Mouse (Mus musculus): ENCODE results near the gene Arhgap10. TPM values are rescaled to one million over a fixed set of nuclear protein-coding genes. Genes with fewer than 3 reads are reported as not detected.

Gene Arhgap10
- polyA plus RNA-seq, 1 experiment, result 0.32 TPM

- Histone ChIP-seq H3K4me3 (replicated peaks) (no peak overlapping the region), H3K36me3 (ENCODE audit: control insufficient read depth) (no peaks in the 10 kb centered on the region; the same call in 1 of the 2 replicates), H3K9me3 (ENCODE audit: control insufficient read depth, low read length) (no peaks in the 10 kb centered on the region), H3K27me3 (ENCODE audit: control insufficient read depth) (no peaks in the 10 kb centered on the region), H3K4me1 (ENCODE audit: control insufficient read depth) (no peaks in the 10 kb centered on the region)
- TF ChIP-seq TAL1 (IDR thresholded peaks at IDR 0.05; ENCODE audit: low read length), result no peak
- no peak for TF ChIP-seq GATA1 (IDR thresholded peaks at IDR 0.05; ENCODE audit: low read length)
Measured at GRCm38 (mm10) chr8:77360853-77361252, 156.9 kb downstream of the Arhgap10 start.

- no peaks in the 10 kb centered on the region for H3K27me3 ChIP-seq (ENCODE audit: control insufficient read depth)
- no peaks in the 10 kb centered on the region for H3K4me1 ChIP-seq (ENCODE audit: control insufficient read depth)
- TF ChIP-seq TAL1 (IDR thresholded peaks at IDR 0.05; ENCODE audit: low read length) (no peak), GATA1 (IDR thresholded peaks at IDR 0.05; ENCODE audit: low read length) (no peak)
- H3K9me3 ChIP-seq (ENCODE audit: control insufficient read depth, low read length), result no peaks in the 10 kb centered on the region
- H3K36me3 ChIP-seq (ENCODE audit: control insufficient read depth), result no peaks in the 10 kb centered on the region; the same call in 1 of the 2 replicates
- no peak overlapping the region for H3K4me3 ChIP-seq (replicated peaks)
Measured at GRCm38 (mm10) chr8:77360423-77360822, 157.3 kb downstream of the Arhgap10 start.

GRCm38 (mm10) chr8:77357126-77357525 is 160.6 kb downstream of the Arhgap10 start:
- Histone ChIP-seq H3K9me3 (ENCODE audit: control insufficient read depth, low read length) (no peaks in the 10 kb centered on the region), H3K4me3 (replicated peaks) (no peak overlapping the region), H3K4me1 (ENCODE audit: control insufficient read depth) (no peaks in the 10 kb centered on the region), H3K27me3 (ENCODE audit: control insufficient read depth) (no peaks in the 10 kb centered on the region), H3K36me3 (ENCODE audit: control insufficient read depth) (no peaks in the 10 kb centered on the region; the same call in 1 of the 2 replicates)
- TF ChIP-seq GATA1 (IDR thresholded peaks at IDR 0.05; ENCODE audit: low read length) (no peak), TAL1 (IDR thresholded peaks at IDR 0.05; ENCODE audit: low read length) (no peak)

- Histone ChIP-seq H3K27me3 (ENCODE audit: control insufficient read depth) (no peaks in the 10 kb centered on the region), H3K9me3 (ENCODE audit: control insufficient read depth, low read length) (no peaks in the 10 kb centered on the region), H3K4me1 (ENCODE audit: control insufficient read depth) (no peaks in the 10 kb centered on the region), H3K4me3 (replicated peaks) (no peak overlapping the region), H3K36me3 (ENCODE audit: control insufficient read depth) (no peaks in the 10 kb centered on the region; the same call in 1 of the 2 replicates)
- TF ChIP-seq GATA1 (IDR thresholded peaks at IDR 0.05; ENCODE audit: low read length) (no peak), TAL1 (IDR thresholded peaks at IDR 0.05; ENCODE audit: low read length) (no peak)
Measured at GRCm38 (mm10) chr8:77355344-77355743, 162.4 kb downstream of the Arhgap10 start.

- no peaks in the 10 kb centered on the region for H3K4me1 ChIP-seq (ENCODE audit: control insufficient read depth)
- H3K4me3 ChIP-seq (replicated peaks), result no peak overlapping the region
- H3K36me3 ChIP-seq (ENCODE audit: control insufficient read depth), result no peaks in the 10 kb centered on the region; the same call in 1 of the 2 replicates
- no peak for TF ChIP-seq TAL1 (IDR thresholded peaks at IDR 0.05; ENCODE audit: low read length)
- no peak for TF ChIP-seq GATA1 (IDR thresholded peaks at IDR 0.05; ENCODE audit: low read length)
- no peaks in the 10 kb centered on the region for H3K9me3 ChIP-seq (ENCODE audit: control insufficient read depth, low read length)
- H3K27me3 ChIP-seq (ENCODE audit: control insufficient read depth), result no peaks in the 10 kb centered on the region
Measured at GRCm38 (mm10) chr8:77354189-77354588, 163.6 kb downstream of the Arhgap10 start.

- Histone ChIP-seq H3K4me3 (replicated peaks) (no peak overlapping the region), H3K27me3 (ENCODE audit: control insufficient read depth) (no peaks in the 10 kb centered on the region), H3K9me3 (ENCODE audit: control insufficient read depth, low read length) (no peaks in the 10 kb centered on the region), H3K4me1 (ENCODE audit: control insufficient read depth) (no peaks in the 10 kb centered on the region), H3K36me3 (ENCODE audit: control insufficient read depth) (no peaks in the 10 kb centered on the region)
- TF ChIP-seq TAL1 (IDR thresholded peaks at IDR 0.05; ENCODE audit: low read length) (no peak), GATA1 (IDR thresholded peaks at IDR 0.05; ENCODE audit: low read length) (no peak)
Measured at GRCm38 (mm10) chr8:77351177-77351860, 166.4 kb downstream of the Arhgap10 start.

GRCm38 (mm10) chr8:77350121-77350777 is 167.5 kb downstream of the Arhgap10 start:
- no peaks in the 10 kb centered on the region for H3K9me3 ChIP-seq (ENCODE audit: control insufficient read depth, low read length)
- H3K4me1 ChIP-seq (ENCODE audit: control insufficient read depth), result no peaks in the 10 kb centered on the region
- H3K27me3 ChIP-seq (ENCODE audit: control insufficient read depth), result no peaks in the 10 kb centered on the region
- no peak overlapping the region for H3K4me3 ChIP-seq (replicated peaks)
- TF ChIP-seq TAL1 (IDR thresholded peaks at IDR 0.05; ENCODE audit: low read length) (no peak), GATA1 (IDR thresholded peaks at IDR 0.05; ENCODE audit: low read length) (no peak)
- H3K36me3 ChIP-seq (ENCODE audit: control insufficient read depth), result no peaks in the 10 kb centered on the region

GRCm38 (mm10) chr8:77343916-77344315 is 173.8 kb downstream of the Arhgap10 start:
- H3K4me3 ChIP-seq (replicated peaks), result no peak overlapping the region
- no peak for TF ChIP-seq TAL1 (IDR thresholded peaks at IDR 0.05; ENCODE audit: low read length)
- no peak for TF ChIP-seq GATA1 (IDR thresholded peaks at IDR 0.05; ENCODE audit: low read length)
- H3K4me1 ChIP-seq (ENCODE audit: control insufficient read depth), result no peaks in the 10 kb centered on the region
- H3K9me3 ChIP-seq (ENCODE audit: control insufficient read depth, low read length), result no peaks in the 10 kb centered on the region
- H3K27me3 ChIP-seq (ENCODE audit: control insufficient read depth), result no peaks in the 10 kb centered on the region
- H3K36me3 ChIP-seq (ENCODE audit: control insufficient read depth), result no peaks in the 10 kb centered on the region; the same call in 1 of the 2 replicates

GRCm38 (mm10) chr8:77343335-77343734 is 174.4 kb downstream of the Arhgap10 start:
- no peaks in the 10 kb centered on the region for H3K9me3 ChIP-seq (ENCODE audit: control insufficient read depth, low read length)
- no peaks in the 10 kb centered on the region for H3K27me3 ChIP-seq (ENCODE audit: control insufficient read depth)
- no peak for TF ChIP-seq GATA1 (IDR thresholded peaks at IDR 0.05; ENCODE audit: low read length)
- no peak for TF ChIP-seq TAL1 (IDR thresholded peaks at IDR 0.05; ENCODE audit: low read length)
- H3K4me1 ChIP-seq (ENCODE audit: control insufficient read depth), result no peaks in the 10 kb centered on the region
- H3K36me3 ChIP-seq (ENCODE audit: control insufficient read depth), result no peaks in the 10 kb centered on the region; the same call in 1 of the 2 replicates
- H3K4me3 ChIP-seq (replicated peaks), result no peak overlapping the region
